Mouse (Mus musculus) bone marrow, adult 2 months (tissue): Measurements from ENCODE around the gene Tcf12.

ENCODE experiments used
- CTCF ChIP-seq: fragments of 200-500 bp; IDR thresholded peaks from 2 replicates; pipeline ENCODE4 v1.5.1; 2011; ENCODE audit warnings: low read length, control low read depth; ENCODE audit not compliant: control insufficient read depth, insufficient read depth
- POLR2A ChIP-seq: fragments of 200-500 bp; IDR thresholded peaks from 2 replicates; pipeline ENCODE4 v1.6.1; 2011; ENCODE audit warnings: low read depth, mild to moderate bottlenecking, control low read depth, low read length, borderline replicate concordance; ENCODE audit not compliant: control insufficient read depth

DNA sequence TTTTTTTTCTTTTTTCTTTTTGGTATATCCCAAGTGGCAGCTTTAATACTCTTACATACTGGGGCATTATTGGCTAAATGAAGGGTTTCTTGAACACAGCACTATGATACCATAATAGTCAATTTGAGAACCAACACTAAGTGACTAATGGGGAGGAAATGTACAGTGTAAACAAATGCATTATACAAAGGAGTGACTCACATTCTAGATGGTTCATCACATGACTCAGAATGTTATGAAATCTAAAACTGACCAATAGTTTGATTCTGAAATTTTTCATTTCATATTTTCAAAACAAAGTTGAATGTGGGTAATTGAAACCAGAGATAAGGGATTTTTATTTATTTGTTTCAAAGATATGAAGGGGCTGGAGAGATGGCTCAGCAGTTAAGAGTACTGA, 169.2 kb downstream of the Tcf12 start:
- TF ChIP-seq POLR2A: no peak
- no peak for TF ChIP-seq CTCF
